In genomic region chr3:9465731-9466130, GRCm38 (mm10) we compare ENCODE assay signal across 2 mouse cellular contexts.
"Had no signal": no experiment of that assay in that cellular context is flagged by ENCODE, and none has a peak within 500 bp of the region (broad histone marks: within the 10 kb centered on the region; RNA-seq: fewer than 3 reads in every experiment).

No protein-coding gene starts in this region.

- DNase-seq: kidney, adult 11 months; thymus, adult 18-20 months had no signal
